Mouse (Mus musculus) heart, embryonic 12.5 days (tissue): ENCODE measurements around the gene Mdm2. TPM values are rescaled to one million over a fixed set of nuclear protein-coding genes. Genes with fewer than 3 reads are reported as not detected.

Experiments used
- ATAC-seq: fragments of 200-750 bp; cut with Nextera tagmentation; 2 replicates; pipeline ENCODE4 v1.8.0; 2017; ENCODE audit warnings: moderate TSS enrichment, moderate library complexity; ENCODE audit not compliant: insufficient number of reproducible peaks, low FRiP score
- H3K27ac ChIP-seq: fragments of 300-500 bp; sonication (generic); 2 replicates; pipeline ENCODE4 v1.5.1; 2016; ENCODE audit warnings: mild to moderate bottlenecking, moderate library complexity; ENCODE audit not compliant: poor library complexity, severe bottlenecking
- H3K27me3 ChIP-seq: fragments of 300-500 bp; sonication (generic); replicated peaks from 2 replicates; pipeline ENCODE4 v1.6.1; 2016; ENCODE audit warnings: mild to moderate bottlenecking, moderate library complexity
- H3K36me3 ChIP-seq: fragments of 300-500 bp; sonication (generic); 2 replicates; pipeline ENCODE4 v1.6.1; 2016; ENCODE audit warnings: mild to moderate bottlenecking, moderate library complexity
- H3K4me1 ChIP-seq: fragments of 300-500 bp; sonication (generic); replicated peaks from 2 replicates; pipeline ENCODE4 v1.6.1; 2016; ENCODE audit warnings: mild to moderate bottlenecking
- H3K4me2 ChIP-seq: fragments of 300-500 bp; sonication (generic); 2 replicates; pipeline ENCODE4 v1.6.1; 2016; ENCODE audit warnings: mild to moderate bottlenecking, moderate library complexity
- H3K4me3 ChIP-seq: fragments of 300-500 bp; sonication (generic); 2 replicates; pipeline ENCODE4 v1.5.1; 2016; ENCODE audit warnings: mild to moderate bottlenecking
- H3K9ac ChIP-seq: fragments of 300-500 bp; sonication (generic); 2 replicates; pipeline ENCODE4 v1.6.1; 2016; ENCODE audit warnings: mild to moderate bottlenecking, moderate library complexity
- H3K9me3 ChIP-seq: fragments of 300-500 bp; sonication (generic); replicated peaks from 2 replicates; pipeline ENCODE4 v1.6.1; 2016; ENCODE audit warnings: mild to moderate bottlenecking, moderate library complexity
- WGBS: fragments of 180-500 bp; shearing (Covaris S2); methylation state at CpG from one replicate; pipeline ENCODE4 v1.1.7; 2016; 5-methylcytosine and 5-hydroxymethylcytosine counted together
- polyA plus RNA-seq: library from polyadenylated mRNA; unstranded; fragments of >200 nt; fragmentation: Nextera tagmentation; extraction: Ambion mirVana; gene quantifications from 2 replicates; pipeline ENCODE4 v1.2.1, GENCODE M21; 2016

Mdm2 gene
- polyA plus RNA-seq, 1 experiment from 2014 or later = 57.4 TPM

- no peak overlapping the region for H3K9ac ChIP-seq
- H3K9me3 ChIP-seq = no peaks in the 10 kb centered on the region
- no peak for ATAC-seq
- H3K4me1 ChIP-seq = peaks cover 15% of the 10 kb centered on the region
- no peak overlapping the region for H3K27ac ChIP-seq
- H3K36me3 ChIP-seq = no peaks in the 10 kb centered on the region
- H3K27me3 ChIP-seq = no peaks in the 10 kb centered on the region
- no peak overlapping the region for H3K4me3 ChIP-seq
- WGBS = 88% methylated on average over 12 of the region's 12 CpGs
- no peak overlapping the region for H3K4me2 ChIP-seq
Observed at GRCm38 (mm10) chr10:117730637-117731203, 20.2 kb upstream of the Mdm2 start.

GRCm38 (mm10) chr10:117730140-117730539 is 19.6 kb upstream of the Mdm2 start:
- H3K4me1 ChIP-seq = peaks cover 15% of the 10 kb centered on the region
- H3K36me3 ChIP-seq = no peaks in the 10 kb centered on the region
- H3K9me3 ChIP-seq = no peaks in the 10 kb centered on the region
- H3K4me2 ChIP-seq = no peak overlapping the region
- no peaks in the 10 kb centered on the region for H3K27me3 ChIP-seq
- H3K27ac ChIP-seq = no peak overlapping the region
- no peak overlapping the region for H3K4me3 ChIP-seq
- no peak overlapping the region for H3K9ac ChIP-seq
- ATAC-seq = no peak
- 90% methylated on average over 7 of the region's 7 CpGs for WGBS

- no peak for ATAC-seq
- 55% methylated on average over 11 of the region's 11 CpGs for WGBS
Observed at GRCm38 (mm10) chr10:117729139-117729814, 18.7 kb upstream of the Mdm2 start.

GRCm38 (mm10) chr10:117728574-117728973 is 18.0 kb upstream of the Mdm2 start:
- WGBS = 88% methylated on average over 5 of the region's 5 CpGs

More at GRCm38 (mm10) chr10:117729139-117729814, 18.7 kb upstream of the Mdm2 start:
- Histone ChIP-seq H3K9ac (no peak overlapping the region), H3K27me3 (no peaks in the 10 kb centered on the region), H3K27ac (no peak overlapping the region), H3K4me3 (no peak overlapping the region), H3K9me3 (no peaks in the 10 kb centered on the region), H3K4me2 (no peak overlapping the region), H3K36me3 (no peaks in the 10 kb centered on the region), H3K4me1 (peaks cover 15% of the 10 kb centered on the region)

GRCm38 (mm10) chr10:117727518-117728110 is 17.1 kb upstream of the Mdm2 start:
- Histone ChIP-seq H3K27me3 (no peaks in the 10 kb centered on the region), H3K9me3 (no peaks in the 10 kb centered on the region), H3K4me3 (no peak overlapping the region), H3K36me3 (no peaks in the 10 kb centered on the region), H3K27ac (no peak overlapping the region), H3K4me1 (peaks cover 5% of the 10 kb centered on the region; the same call in 1 of the 2 replicates), H3K4me2 (no peak overlapping the region), H3K9ac (no peak overlapping the region)
- 75% methylated on average over 9 of the region's 9 CpGs for WGBS
- no peak for ATAC-seq

More at GRCm38 (mm10) chr10:117728574-117728973, 18.0 kb upstream of the Mdm2 start:
- Histone ChIP-seq H3K27me3 (no peaks in the 10 kb centered on the region), H3K9me3 (no peaks in the 10 kb centered on the region), H3K9ac (no peak overlapping the region), H3K36me3 (no peaks in the 10 kb centered on the region), H3K4me2 (no peak overlapping the region), H3K4me3 (no peak overlapping the region), H3K27ac (no peak overlapping the region), H3K4me1 (peaks cover 15% of the 10 kb centered on the region)
- no peak for ATAC-seq

GRCm38 (mm10) chr10:117726888-117727385 is 16.4 kb upstream of the Mdm2 start:
- ATAC-seq = no peak
- no peak overlapping the region for H3K27ac ChIP-seq
- H3K36me3 ChIP-seq = no peaks in the 10 kb centered on the region
- H3K9ac ChIP-seq = no peak overlapping the region
- H3K9me3 ChIP-seq = no peaks in the 10 kb centered on the region
- WGBS = 90% methylated on average over 4 of the region's 4 CpGs
- no peak overlapping the region for H3K4me3 ChIP-seq
- no peak overlapping the region for H3K4me2 ChIP-seq
- no peaks in the 10 kb centered on the region for H3K27me3 ChIP-seq
- no peaks in the 10 kb centered on the region; the same call in 1 of the 2 replicates for H3K4me1 ChIP-seq

GRCm38 (mm10) chr10:117726350-117726749 is 15.8 kb upstream of the Mdm2 start:
- no peaks in the 10 kb centered on the region; the same call in 1 of the 2 replicates for H3K4me1 ChIP-seq
- H3K9ac ChIP-seq = no peak overlapping the region
- no peak overlapping the region for H3K27ac ChIP-seq
- no peak for ATAC-seq
- no peaks in the 10 kb centered on the region for H3K9me3 ChIP-seq
- H3K27me3 ChIP-seq = no peaks in the 10 kb centered on the region
- H3K4me3 ChIP-seq = no peak overlapping the region
- WGBS = 93% methylated on average over 4 of the region's 4 CpGs
- H3K4me2 ChIP-seq = no peak overlapping the region
- no peaks in the 10 kb centered on the region for H3K36me3 ChIP-seq

- no peak for ATAC-seq
- H3K4me1 ChIP-seq = no peaks in the 10 kb centered on the region
- no peaks in the 10 kb centered on the region for H3K9me3 ChIP-seq
- H3K27ac ChIP-seq = no peak overlapping the region
- WGBS = 77% methylated on average over 7 of the region's 7 CpGs
- H3K36me3 ChIP-seq = no peaks in the 10 kb centered on the region
- no peak overlapping the region for H3K9ac ChIP-seq
- H3K4me2 ChIP-seq = no peak overlapping the region
- no peaks in the 10 kb centered on the region for H3K27me3 ChIP-seq
- H3K4me3 ChIP-seq = no peak overlapping the region
Observed at GRCm38 (mm10) chr10:117725671-117726070, 15.1 kb upstream of the Mdm2 start.

- Histone ChIP-seq H3K27ac (no peak overlapping the region), H3K27me3 (no peaks in the 10 kb centered on the region), H3K4me2 (no peak overlapping the region), H3K4me1 (no peaks in the 10 kb centered on the region), H3K36me3 (no peaks in the 10 kb centered on the region), H3K9me3 (no peaks in the 10 kb centered on the region), H3K4me3 (no peak overlapping the region), H3K9ac (no peak overlapping the region)
- ATAC-seq = no peak
- 88% methylated on average over 3 of the region's 3 CpGs for WGBS
Observed at GRCm38 (mm10) chr10:117724804-117725361, 14.3 kb upstream of the Mdm2 start.

- Histone ChIP-seq H3K9me3 (no peaks in the 10 kb centered on the region), H3K4me3 (no peak overlapping the region), H3K27ac (no peak overlapping the region), H3K9ac (no peak overlapping the region), H3K4me2 (no peak overlapping the region), H3K36me3 (no peaks in the 10 kb centered on the region), H3K4me1 (no peaks in the 10 kb centered on the region), H3K27me3 (no peaks in the 10 kb centered on the region)
- ATAC-seq = no peak
- WGBS = 72% methylated on average over 5 of the region's 5 CpGs
Observed at GRCm38 (mm10) chr10:117724136-117724718, 13.7 kb upstream of the Mdm2 start.
